Mouse (Mus musculus) CH12.LX (cell line): ENCODE results near the gene Zbtb42. TPM values are rescaled to one million over a fixed set of nuclear protein-coding genes. Genes with fewer than 3 reads are reported as not detected.

Experiments used
- DNase-seq: peaks from one replicate; pipeline ENCODE4 v3.0.0-alpha.2; 2013; ENCODE audit errors: extremely low read depth
- H3K27ac ChIP-seq: 2 replicates; pipeline ENCODE4 v1.5.1; 2012; ENCODE audit warnings: low read depth, mild to moderate bottlenecking, control low read depth, moderate library complexity; ENCODE audit not compliant: insufficient read depth
- H3K27me3 ChIP-seq: replicated peaks from 2 replicates; pipeline ENCODE3; 2012; ENCODE audit warnings: inconsistent platforms
- H3K36me3 ChIP-seq, 2 experiments: replicated peaks in 1 of 2; 2 replicates each; pipeline versions ENCODE3 to v1.6.1; 2012; ENCODE audit warnings: inconsistent platforms in 1 of 2, low read length in 1 of 2, mild to moderate bottlenecking in 1 of 2, mixed read lengths in 1 of 2, moderate library complexity in 1 of 2; ENCODE audit not compliant: control insufficient read depth in 1 of 2, insufficient read depth in 1 of 2
- H3K4me1 ChIP-seq, 2 experiments: 2 replicates each; pipeline ENCODE4 v1.6.1; 2012; ENCODE audit warnings: inconsistent platforms in 1 of 2, moderate library complexity in 1 of 2; ENCODE audit not compliant: insufficient read depth in 2 of 2, control insufficient read depth in 1 of 2
- H3K4me2 ChIP-seq: 2 replicates; pipeline ENCODE4 v1.6.1; 2012; ENCODE audit warnings: low read depth, mild to moderate bottlenecking, control low read depth; ENCODE audit not compliant: poor library complexity, insufficient read depth, severe bottlenecking
- H3K4me3 ChIP-seq, 3 experiments: fragments of 150-350 bp in 1 of 3; sonication (generic) in 1 of 3; replicated peaks in 1 of 3; 2 replicates each; pipeline versions ENCODE3 to v1.5.1; 2011 to 2012; ENCODE audit warnings: low read depth in 2 of 3, low read length in 2 of 3, mild to moderate bottlenecking in 2 of 3, moderate library complexity in 2 of 3, control low read depth in 1 of 3, improper control_type of control experiment in 1 of 3, inconsistent platforms in 1 of 3, mixed read lengths in 1 of 3; ENCODE audit not compliant: poor library complexity in 1 of 3
- H3K79me2 ChIP-seq: replicated peaks from 2 replicates; pipeline ENCODE4 v1.6.1; 2012; ENCODE audit warnings: mild to moderate bottlenecking, moderate library complexity; ENCODE audit not compliant: control insufficient read depth, poor library complexity, insufficient read depth, severe bottlenecking; ENCODE audit errors: extremely low read depth
- H3K9ac ChIP-seq: 2 replicates; pipeline ENCODE4 v1.6.1; 2012; ENCODE audit warnings: low read depth, mild to moderate bottlenecking, control low read depth, moderate library complexity; ENCODE audit not compliant: insufficient read depth
- H3K9me3 ChIP-seq: replicated peaks from 2 replicates; pipeline ENCODE3; 2012; ENCODE audit warnings: low read length, inconsistent platforms, mixed read lengths
- BHLHE40 ChIP-seq: IDR thresholded peaks from 2 replicates; pipeline ENCODE4 v1.6.1; 2011; ENCODE audit warnings: mild to moderate bottlenecking, low read depth, low read length, improper control_type of control experiment
- CHD1 ChIP-seq: IDR thresholded peaks from 2 replicates; pipeline ENCODE4 v1.6.1; 2012; ENCODE audit warnings: low read depth, low read length, improper control_type of control experiment, inconsistent platforms
- CTCF ChIP-seq, 2 experiments: IDR thresholded peaks in 1 of 2; conservative IDR thresholded peaks in 1 of 2; 2 replicates each; pipeline ENCODE4 v1.5.1; 2011 to 2012; ENCODE audit warnings: low read depth in 2 of 2, low read length in 2 of 2, improper control_type of control experiment in 1 of 2, inconsistent platforms in 1 of 2, mild to moderate bottlenecking in 1 of 2, moderate library complexity in 1 of 2
- ELF1 ChIP-seq: IDR thresholded peaks from 2 replicates; pipeline ENCODE4 v1.6.1; 2014; ENCODE audit warnings: low read depth, mild to moderate bottlenecking, inconsistent platforms, low read length, improper control_type of control experiment
- EP300 ChIP-seq: IDR thresholded peaks from 2 replicates; pipeline ENCODE4 v1.6.1; 2011; ENCODE audit warnings: low read length, improper control_type of control experiment
- GABPA ChIP-seq: IDR thresholded peaks from 2 replicates; pipeline ENCODE4 v1.6.1; 2012; ENCODE audit warnings: low read depth, low read length, improper control_type of control experiment, inconsistent platforms; ENCODE audit not compliant: insufficient replicate concordance
- HCFC1 ChIP-seq: IDR thresholded peaks from 2 replicates; pipeline ENCODE4 v1.6.1; 2012; ENCODE audit warnings: low read depth, mild to moderate bottlenecking, inconsistent platforms, low read length, improper control_type of control experiment
- IRF4 ChIP-seq: IDR thresholded peaks from 2 replicates; pipeline ENCODE4 v1.6.1; 2014; ENCODE audit warnings: low read depth, mild to moderate bottlenecking, inconsistent platforms, low read length, improper control_type of control experiment
- JUN ChIP-seq: IDR thresholded peaks from 2 replicates; pipeline ENCODE4 v1.6.1; 2011; ENCODE audit warnings: low read depth, mild to moderate bottlenecking, low read length, improper control_type of control experiment, moderate library complexity; ENCODE audit not compliant: insufficient read depth
- JUND ChIP-seq: conservative IDR thresholded peaks from 2 replicates; pipeline ENCODE4 v1.6.1; 2011; ENCODE audit warnings: low read depth, low read length, improper control_type of control experiment
- MAX ChIP-seq: IDR thresholded peaks from 2 replicates; pipeline ENCODE4 v1.6.1; 2011; ENCODE audit warnings: low read length, improper control_type of control experiment
- MAZ ChIP-seq: IDR thresholded peaks from 2 replicates; pipeline ENCODE4 v1.6.1; 2012; ENCODE audit warnings: low read depth, mild to moderate bottlenecking, inconsistent platforms, low read length, improper control_type of control experiment, moderate library complexity
- MEF2A ChIP-seq: IDR thresholded peaks from 2 replicates; pipeline ENCODE4 v1.6.1; 2014; ENCODE audit warnings: low read depth, mild to moderate bottlenecking, inconsistent platforms, low read length, improper control_type of control experiment, borderline replicate concordance
- MYC ChIP-seq: IDR thresholded peaks from 2 replicates; pipeline ENCODE4 v1.6.1; 2011; ENCODE audit warnings: low read depth, mild to moderate bottlenecking, improper control_type of control experiment, low read length
- NELFE ChIP-seq: IDR thresholded peaks from 2 replicates; pipeline ENCODE4 v1.6.1; 2011; ENCODE audit warnings: low read depth, low read length, improper control_type of control experiment
- NRF1 ChIP-seq: IDR thresholded peaks from 2 replicates; pipeline ENCODE4 v1.6.1; 2014; ENCODE audit warnings: low read depth, mild to moderate bottlenecking, inconsistent platforms, low read length, improper control_type of control experiment, moderate library complexity
- PAX5 ChIP-seq: IDR thresholded peaks from 2 replicates; pipeline ENCODE4 v1.6.1; 2012; ENCODE audit warnings: low read length, inconsistent platforms, mixed read lengths
- POLR2AphosphoS2 ChIP-seq: IDR thresholded peaks from 2 replicates; pipeline ENCODE4 v1.6.1; 2011; ENCODE audit warnings: low read depth, low read length, improper control_type of control experiment
- RAD21 ChIP-seq: IDR thresholded peaks from 2 replicates; pipeline ENCODE4 v1.6.1; 2011; ENCODE audit warnings: low read depth, mild to moderate bottlenecking, low read length, improper control_type of control experiment, moderate library complexity
- RCOR1 ChIP-seq: conservative IDR thresholded peaks from 2 replicates; pipeline ENCODE4 v1.6.1; 2012; ENCODE audit warnings: low read depth, mild to moderate bottlenecking, inconsistent platforms, low read length, improper control_type of control experiment
- SIN3A ChIP-seq: IDR thresholded peaks from 2 replicates; pipeline ENCODE4 v1.6.1; 2012; ENCODE audit warnings: low read length, improper control_type of control experiment, inconsistent platforms
- SMC3 ChIP-seq: IDR thresholded peaks from 2 replicates; pipeline ENCODE4 v1.6.1; 2011; ENCODE audit warnings: low read depth, low read length, improper control_type of control experiment
- TBP ChIP-seq: conservative IDR thresholded peaks from 2 replicates; pipeline ENCODE4 v1.6.1; 2011; ENCODE audit warnings: low read depth, low read length, improper control_type of control experiment
- UBTF ChIP-seq: IDR thresholded peaks from 2 replicates; pipeline ENCODE4 v1.6.1; 2012; ENCODE audit warnings: low read depth, mild to moderate bottlenecking, inconsistent platforms, low read length, improper control_type of control experiment, moderate library complexity
- USF1 ChIP-seq: IDR thresholded peaks from 2 replicates; pipeline ENCODE4 v1.6.1; 2014; ENCODE audit warnings: low read depth, mild to moderate bottlenecking, inconsistent platforms, low read length, improper control_type of control experiment
- USF2 ChIP-seq: conservative IDR thresholded peaks from 2 replicates; pipeline ENCODE4 v1.6.1; 2011; ENCODE audit warnings: low read depth, low read length, improper control_type of control experiment
- ZC3H11A ChIP-seq: IDR thresholded peaks from 2 replicates; pipeline ENCODE4 v1.6.1; 2012; ENCODE audit warnings: low read depth, mild to moderate bottlenecking, inconsistent platforms, low read length, improper control_type of control experiment
- ZKSCAN1 ChIP-seq: IDR thresholded peaks from 2 replicates; pipeline ENCODE4 v1.6.1; 2012; ENCODE audit warnings: low read depth, inconsistent platforms, low read length, improper control_type of control experiment, borderline replicate concordance
- ZMIZ1 ChIP-seq: IDR thresholded peaks from 2 replicates; pipeline ENCODE4 v1.6.1; 2012; ENCODE audit warnings: low read depth, mild to moderate bottlenecking, inconsistent platforms, low read length, improper control_type of control experiment
- dilution Hi-C: fragments of 300-500 bp; cut with MboI; formaldehyde crosslinking; loops from 2 replicates; pipeline ENCODE4 v1.14.3; 2020; ENCODE audit warnings: low sequenced_read_pairs; ENCODE audit not compliant: extremely low pct_unique_long_range_greater_than_20kb, extremely low pct_ligation_motif_present
- in situ Hi-C: fragments of 300-500 bp; cut with MboI; formaldehyde crosslinking; loops from 3 replicates; pipeline ENCODE4 v1.14.3; 2019; ENCODE audit warnings: low sequenced_read_pairs, low pct_ligation_motif_present, low pct_unique_long_range_greater_than_20kb, mixed read lengths
- polyA plus RNA-seq: library from polyadenylated mRNA; unstranded; fragments of >175 nt; gene quantifications from 2 replicates; pipeline ENCODE4 v1.2.1, GENCODE M21; 2012; ENCODE audit warnings: low read depth; ENCODE audit not compliant: insufficient read length
- total RNA-seq, 2 experiments: library from RNA; depleted of rRNA; stranded (reverse); fragments of 300-350 nt in 1 of 2; fragments of >200 nt in 1 of 2; gene quantifications; 2 replicates each; pipeline ENCODE4 v1.2.3; 2012 to 2014

The Zbtb42 gene
- total and polyA plus RNA-seq, 3 experiments, result 0.11 to 0.30 TPM; not detected in 1

DNA sequence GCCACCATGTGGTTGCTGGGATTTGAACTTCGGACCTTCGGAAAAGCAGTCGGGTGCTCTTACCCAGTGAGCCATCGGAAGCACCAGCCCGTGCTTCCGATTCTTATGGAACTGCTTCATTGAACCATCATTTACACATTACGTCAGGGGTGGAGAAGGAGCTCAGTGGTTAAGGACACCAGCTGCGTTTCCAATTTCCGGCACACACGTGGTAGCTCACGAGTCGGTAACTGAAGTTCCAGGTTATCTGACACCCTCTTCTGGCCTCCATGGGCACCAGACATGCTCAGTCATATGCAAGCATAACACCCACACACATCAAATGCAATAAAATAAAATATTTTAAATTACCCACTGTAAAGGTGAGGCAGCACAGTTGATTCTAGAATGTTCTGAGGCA lies 48.6 kb upstream of the Zbtb42 start:
- Histone ChIP-seq H3K4me2 (no peak overlapping the region), H3K4me1 (peaks cover 32 to 70% of the 10 kb centered on the region in 2 experiments), H3K36me3 (peaks cover 0 to 33% of the 10 kb centered on the region in 2 experiments), H3K79me2 (no peaks in the 10 kb centered on the region), H3K4me3 (no peak overlapping the region), H3K27me3 (no peaks in the 10 kb centered on the region), H3K9ac (no peak overlapping the region), H3K9me3 (no peaks in the 10 kb centered on the region), H3K27ac (no peak overlapping the region)
- no peak for DNase-seq
- in situ Hi-C loops, result no loop called here
- dilution Hi-C loops, result no loop called here
- TF ChIP-seq ELF1 (no peak), SIN3A (no peak), IRF4 (no peak), MEF2A (no peak), MAX (no peak), USF2 (no peak), NRF1 (no peak), ZMIZ1 (no peak), ZKSCAN1 (no peak), PAX5 (no peak), SMC3 (no peak), HCFC1 (no peak), BHLHE40 (no peak), MAZ (no peak), MYC (no peak), JUN (no peak), RCOR1 (no peak), JUND (no peak), CHD1 (no peak), TBP (no peak)

DNA sequence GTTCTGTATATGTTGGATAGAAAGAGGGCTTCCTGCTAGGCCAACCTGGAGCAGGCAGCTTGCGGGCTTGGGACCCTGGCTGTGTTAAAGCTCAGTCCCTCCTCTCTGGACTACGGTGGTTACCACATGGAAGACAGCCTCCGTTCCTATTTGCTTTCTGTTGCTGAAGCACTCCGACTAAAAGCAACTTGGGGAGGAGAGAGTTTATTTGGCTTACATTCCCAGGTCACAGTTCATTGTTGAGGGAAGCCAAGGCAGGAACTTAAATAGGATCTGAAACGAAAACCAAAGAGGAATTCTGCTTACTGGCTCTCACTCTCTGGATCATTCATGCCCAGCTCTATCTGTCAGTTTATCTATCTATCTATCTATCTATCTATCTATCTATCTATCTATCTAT lies 47.8 kb upstream of the Zbtb42 start:
- H3K9me3 ChIP-seq, result no peaks in the 10 kb centered on the region
- H3K79me2 ChIP-seq, result no peaks in the 10 kb centered on the region
- no peak overlapping the region for H3K27ac ChIP-seq
- dilution Hi-C loops (no loop called here), in situ Hi-C loops (no loop called here)
- DNase-seq, result no peak
- H3K36me3 ChIP-seq, result peaks cover 0 to 36% of the 10 kb centered on the region in 2 experiments
- no peak overlapping the region for H3K4me2 ChIP-seq
- TF ChIP-seq ZKSCAN1, result no peak
- TF ChIP-seq USF1, result no peak
- TF ChIP-seq POLR2AphosphoS2, result no peak
- TF ChIP-seq CTCF (conservative IDR thresholded peaks at IDR 0.05 in 1 of 2, IDR thresholded peaks at IDR 0.05 in 1 of 2; ENCODE audit: low read depth in 2 of 2, low read length in 2 of 2), result no peak
- no peak for TF ChIP-seq SIN3A
- TF ChIP-seq MAX, result no peak
- TF ChIP-seq NELFE, result no peak
- no peak for TF ChIP-seq PAX5
- TF ChIP-seq GABPA, result no peak
- no peak for TF ChIP-seq RCOR1
- no peak for TF ChIP-seq UBTF
- TF ChIP-seq RAD21, result no peak
- no peak for TF ChIP-seq HCFC1
- TF ChIP-seq ZC3H11A, result no peak
- TF ChIP-seq ELF1, result no peak
- TF ChIP-seq IRF4, result no peak
- TF ChIP-seq EP300, result no peak
- TF ChIP-seq USF2, result no peak
- H3K9ac ChIP-seq, result no peak overlapping the region
- peaks cover 28 to 63% of the 10 kb centered on the region in 2 experiments for H3K4me1 ChIP-seq
- no peaks in the 10 kb centered on the region for H3K27me3 ChIP-seq
- H3K4me3 ChIP-seq, result no peak overlapping the region
